Mouse (Mus musculus) gastrocnemius, adult 2 months (tissue): ENCODE measurements around the gene P4ha1. TPM values are rescaled to one million over a fixed set of nuclear protein-coding genes. Genes with fewer than 3 reads are reported as not detected.
A peak's percentile ranks its signal among the peaks of the same experiment; 100 is the strongest.
"Not testable (repeated sequence)": the region's sequence is repeated elsewhere in the genome, so short reads cannot be mapped to it uniquely, and the experiment has no call there.

Source experiments
- DNase-seq: peaks from one replicate; pipeline ENCODE4 v3.0.0; 2022
- H3K27ac ChIP-seq: fragments of 200-600 bp; 2 replicates; pipeline ENCODE4 v1.8.1; 2022; ENCODE audit warnings: mild to moderate bottlenecking
- H3K4me3 ChIP-seq: fragments of 200-600 bp; 2 replicates; pipeline ENCODE4 v1.8.1; 2022; ENCODE audit warnings: mild to moderate bottlenecking, moderate library complexity
- CTCF ChIP-seq: fragments of 200-600 bp; IDR thresholded peaks from 2 replicates; pipeline ENCODE4 v1.8.1; 2022; ENCODE audit warnings: antibody characterized with exemption, mild to moderate bottlenecking, moderate library complexity
- intact Hi-C: fragments of 180-260 bp; cut with DNase I; formaldehyde crosslinking; loops from one replicate; pipeline ENCODE4 v1.15.1; 2025
- total RNA-seq, 2 experiments: library from RNA; stranded (reverse); gene quantifications; 2 replicates each; pipeline ENCODE4 v1.2.3; 2021

The P4ha1 gene
- total RNA-seq, 2 experiments from 2014 or later = 32.5 to 49.8 TPM

DNA sequence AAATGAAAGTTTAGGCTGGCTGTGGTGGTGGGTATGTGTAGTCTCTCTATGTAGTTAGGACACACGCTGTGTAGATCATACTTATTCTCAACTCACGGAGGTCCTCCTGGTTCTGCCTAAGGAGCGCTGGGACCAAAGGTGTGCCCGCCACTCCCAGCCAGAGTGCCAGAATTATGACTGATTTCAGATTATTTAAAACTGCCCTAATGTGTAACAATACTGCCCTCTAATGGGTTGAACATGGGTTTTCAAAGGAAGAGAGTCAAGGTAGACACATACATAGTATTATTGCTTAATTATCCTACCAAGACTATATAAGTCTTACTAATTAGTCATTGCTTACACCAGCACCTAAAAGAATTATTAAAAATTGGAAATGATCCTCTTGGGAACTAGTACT, 35.6 kb downstream of the P4ha1 start:
- no peak for DNase-seq
- no peak overlapping the region for H3K27ac ChIP-seq
- TF ChIP-seq CTCF = peak; percentile 64
- intact Hi-C loops = loop anchor here (5.0 to 10.0 kb wide), 2 partner anchors 61 to 194 kb away; no protein-coding TSS in a partner anchor
- no peak overlapping the region for H3K4me3 ChIP-seq

DNA sequence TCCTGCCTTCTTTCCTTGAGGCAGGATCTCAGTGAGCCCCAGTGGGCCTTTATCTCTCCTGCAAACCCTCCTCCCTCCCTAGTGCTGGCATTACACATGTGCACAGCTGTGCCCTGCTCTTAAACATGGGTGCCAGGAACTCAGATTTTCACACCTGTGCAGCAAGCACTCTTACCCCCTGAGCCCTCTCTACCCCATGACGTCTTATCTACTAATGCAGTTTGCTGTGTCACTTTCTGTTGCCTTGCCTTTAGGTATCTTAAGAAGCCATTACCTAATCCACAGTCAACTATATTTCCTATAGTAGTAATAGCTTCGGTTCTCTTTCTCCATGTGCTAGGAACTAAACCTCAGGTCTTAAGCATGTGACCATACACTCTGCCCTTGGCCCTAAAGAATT, 40.1 kb downstream of the P4ha1 start:
- TF ChIP-seq CTCF = no peak
- no peak overlapping the region for H3K4me3 ChIP-seq
- intact Hi-C loops = no loop called here
- no peak overlapping the region for H3K27ac ChIP-seq
- DNase-seq = no peak

DNA sequence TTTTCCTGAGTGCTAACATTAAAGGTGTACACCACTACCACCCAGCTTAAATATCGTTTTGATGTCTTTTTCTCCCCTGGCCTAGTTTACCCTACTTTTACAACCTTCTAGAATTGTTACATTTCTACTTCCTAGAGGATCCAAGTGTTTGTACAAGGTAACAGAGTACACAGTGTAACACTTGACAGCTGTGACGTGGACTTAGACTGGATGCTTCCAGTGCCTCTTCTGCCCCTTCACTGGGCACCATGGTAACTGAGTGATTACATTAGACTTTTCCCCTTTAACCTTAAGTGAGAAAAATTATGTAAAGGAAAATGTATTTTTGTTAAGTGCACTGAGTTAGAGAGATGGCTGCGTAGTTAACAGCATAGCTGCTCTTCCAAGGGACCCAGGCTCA, 41.5 kb downstream of the P4ha1 start:
- TF ChIP-seq CTCF = no peak
- intact Hi-C loops = no loop called here
- DNase-seq = no peak
- no peak overlapping the region for H3K27ac ChIP-seq
- no peak overlapping the region for H3K4me3 ChIP-seq

DNA sequence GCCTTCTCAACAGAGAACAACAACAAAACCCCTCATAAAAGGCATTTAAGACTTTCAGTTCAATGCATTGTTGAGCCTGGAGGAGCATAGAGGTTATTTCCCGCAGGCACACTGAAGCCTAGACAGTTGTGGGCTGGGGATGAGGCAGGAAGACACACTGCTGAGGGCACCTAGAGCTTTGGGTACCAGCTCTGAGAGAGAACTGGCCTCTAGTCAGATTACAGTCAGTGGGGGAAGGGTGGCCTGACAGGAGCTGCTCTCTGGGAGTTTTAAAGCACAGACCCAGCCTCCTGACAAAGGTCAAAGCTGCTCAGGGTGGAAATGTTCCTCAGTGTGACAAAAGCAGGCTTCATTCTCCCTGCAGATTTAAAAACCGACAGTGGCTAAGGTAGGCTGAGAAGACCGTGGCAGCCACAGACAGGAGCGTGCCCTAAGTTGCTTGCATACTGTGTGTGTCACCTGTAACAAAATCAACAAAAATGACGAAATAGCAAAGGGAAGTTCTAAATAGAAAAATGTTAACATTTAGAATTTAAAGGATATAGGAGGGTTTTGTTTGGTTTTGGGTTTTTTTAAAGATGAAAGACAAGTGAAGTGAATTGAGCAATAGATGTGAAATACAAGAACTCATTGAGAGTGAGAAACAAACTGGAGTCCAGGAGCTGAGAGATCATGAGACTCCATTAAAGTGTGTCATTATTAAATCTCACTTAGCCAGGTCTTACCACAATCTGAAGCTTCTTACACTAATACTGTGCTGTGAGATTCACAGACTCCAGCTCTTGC, 42.9 kb downstream of the P4ha1 start:
- no peak overlapping the region for H3K27ac ChIP-seq
- no peak for DNase-seq
- intact Hi-C loops = no loop called here
- TF ChIP-seq CTCF = no peak
- no peak overlapping the region for H3K4me3 ChIP-seq

DNA sequence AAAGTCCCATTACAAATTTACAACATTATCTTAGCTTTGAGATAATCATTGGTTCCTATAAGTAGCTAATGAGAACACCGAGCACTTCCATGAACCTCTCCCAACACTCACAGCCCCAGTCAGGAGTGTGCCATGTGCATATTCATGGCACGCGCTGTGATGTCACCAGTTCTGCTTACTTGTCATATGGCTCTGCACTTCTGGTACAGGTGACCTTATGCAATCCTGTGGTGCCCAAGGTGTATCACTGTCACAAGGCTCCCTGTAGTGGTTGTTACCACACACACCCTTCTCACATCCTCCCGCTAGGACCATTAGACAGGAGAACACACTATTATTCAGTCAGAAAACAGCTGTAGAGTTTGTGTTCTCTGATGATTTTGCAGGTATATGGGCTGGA, 43.6 kb downstream of the P4ha1 start:
- DNase-seq = no peak
- intact Hi-C loops = no loop called here
- H3K4me3 ChIP-seq = no peak overlapping the region
- no peak for TF ChIP-seq CTCF
- H3K27ac ChIP-seq = no peak overlapping the region

DNA sequence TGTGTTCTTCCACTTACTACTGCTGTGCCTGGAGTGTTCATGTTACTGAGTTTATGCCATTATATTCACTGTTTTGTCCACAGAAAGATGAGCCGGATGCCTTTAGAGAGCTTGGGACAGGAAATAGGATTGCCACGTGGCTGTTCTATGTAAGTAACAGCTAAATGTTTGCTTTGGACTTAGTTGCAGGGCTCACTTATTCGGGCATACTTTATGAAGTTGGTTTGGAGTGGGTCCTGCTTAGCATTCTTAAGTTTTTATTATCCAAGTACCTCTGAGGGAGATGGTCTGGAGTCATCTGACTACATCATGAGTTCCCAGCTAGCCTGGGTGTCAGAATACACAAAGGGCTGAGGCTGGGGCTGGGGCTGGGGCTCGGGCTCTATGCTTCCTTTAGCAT, 44.1 kb downstream of the P4ha1 start:
- H3K27ac ChIP-seq = no peak overlapping the region
- H3K4me3 ChIP-seq = no peak overlapping the region
- no peak for DNase-seq
- intact Hi-C loops = no loop called here
- TF ChIP-seq CTCF = no peak

DNA sequence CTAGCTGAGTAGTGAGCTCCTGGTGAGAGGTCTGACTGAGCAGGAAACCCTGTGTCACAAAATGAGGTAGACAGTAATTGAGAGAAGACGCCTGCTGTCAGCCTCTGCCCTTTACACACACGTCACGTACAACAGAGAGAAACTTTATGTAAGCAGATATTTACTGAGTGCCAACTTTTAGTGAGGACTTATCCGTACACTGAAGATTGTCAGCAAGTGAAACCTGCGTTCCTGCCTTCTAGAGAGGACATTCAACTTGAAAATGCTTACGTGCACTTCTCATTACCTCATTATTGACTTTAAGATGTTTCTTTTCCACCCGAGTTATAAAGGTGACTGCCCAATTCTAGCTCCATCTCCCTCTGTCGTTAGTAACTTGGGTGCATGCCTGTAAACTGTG, 45.6 kb downstream of the P4ha1 start:
- TF ChIP-seq CTCF = no peak
- no peak for DNase-seq
- H3K4me3 ChIP-seq = no peak overlapping the region
- no peak overlapping the region for H3K27ac ChIP-seq
- intact Hi-C loops = no loop called here

DNA sequence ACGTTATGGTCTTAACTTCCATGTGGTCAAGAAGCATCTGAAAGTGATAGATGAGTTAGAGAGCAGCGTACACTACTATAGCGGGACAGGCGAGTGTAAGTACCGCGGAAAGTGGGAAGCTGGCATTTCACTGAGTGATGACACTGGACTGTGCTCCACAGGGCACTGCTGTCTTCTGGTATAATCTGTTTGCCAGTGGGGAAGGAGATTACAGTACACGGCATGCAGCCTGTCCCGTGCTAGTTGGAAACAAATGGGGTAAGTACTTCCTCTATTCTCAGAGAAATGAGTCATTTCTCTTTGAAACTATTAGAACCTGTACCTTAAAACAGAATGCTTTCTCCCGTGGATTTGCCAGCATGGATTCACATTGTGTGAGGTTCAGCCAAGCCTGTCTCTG, 46.3 kb downstream of the P4ha1 start:
- no peak for TF ChIP-seq CTCF
- Histone ChIP-seq H3K4me3 (no peak overlapping the region), H3K27ac (no peak overlapping the region)
- DNase-seq = no peak
- intact Hi-C loops = no loop called here

DNA sequence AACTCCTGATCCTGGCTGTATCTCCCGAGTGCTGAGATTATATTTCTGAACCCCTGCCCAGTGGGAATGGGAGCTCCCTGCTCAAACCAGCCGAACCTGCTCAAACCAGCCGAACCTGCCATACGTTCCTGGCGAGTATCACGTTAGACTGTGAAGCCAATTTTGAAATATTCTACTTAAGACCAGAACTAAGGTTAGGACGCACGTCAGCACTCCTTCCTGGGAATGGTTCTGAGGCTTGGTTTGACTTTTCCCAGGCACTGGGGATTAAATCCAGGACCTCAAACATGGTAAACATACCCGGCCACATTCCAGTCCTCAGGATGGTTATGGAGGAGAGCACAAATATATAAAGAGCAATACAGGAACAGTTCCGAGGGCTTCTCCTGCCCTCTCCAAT, 54.8 kb downstream of the P4ha1 start:
- Histone ChIP-seq H3K27ac (no peak overlapping the region), H3K4me3 (no peak overlapping the region)
- intact Hi-C loops = loop anchor here (10.0 kb wide), 1 partner anchor 487 kb away; no protein-coding TSS in a partner anchor
- TF ChIP-seq CTCF = no peak
- DNase-seq = no peak

DNA sequence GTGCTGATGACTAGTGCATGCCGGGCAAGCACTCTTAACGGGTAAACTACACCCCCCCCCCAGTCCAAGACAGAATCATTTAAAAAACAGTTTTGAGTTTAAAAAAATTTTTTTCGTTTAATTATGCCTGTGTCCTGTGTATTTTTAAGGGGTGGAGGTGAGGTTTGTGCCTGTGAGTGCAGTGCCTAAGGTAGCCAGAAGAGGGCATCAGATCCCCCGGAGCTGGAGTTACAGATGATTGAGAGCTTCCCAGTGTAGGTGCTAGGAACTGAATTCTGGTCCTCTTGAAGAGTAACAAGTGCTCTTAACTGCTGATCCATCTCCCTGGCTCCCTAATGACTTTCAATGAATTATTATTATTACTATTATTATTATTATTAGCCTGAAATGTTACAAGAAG, 55.6 kb downstream of the P4ha1 start:
- no peak for DNase-seq
- intact Hi-C loops = loop anchor here (10.0 kb wide), 1 partner anchor 486 kb away; no protein-coding TSS in a partner anchor
- TF ChIP-seq CTCF = peak; percentile 39
- no peak overlapping the region for H3K4me3 ChIP-seq
- H3K27ac ChIP-seq = no peak overlapping the region

DNA sequence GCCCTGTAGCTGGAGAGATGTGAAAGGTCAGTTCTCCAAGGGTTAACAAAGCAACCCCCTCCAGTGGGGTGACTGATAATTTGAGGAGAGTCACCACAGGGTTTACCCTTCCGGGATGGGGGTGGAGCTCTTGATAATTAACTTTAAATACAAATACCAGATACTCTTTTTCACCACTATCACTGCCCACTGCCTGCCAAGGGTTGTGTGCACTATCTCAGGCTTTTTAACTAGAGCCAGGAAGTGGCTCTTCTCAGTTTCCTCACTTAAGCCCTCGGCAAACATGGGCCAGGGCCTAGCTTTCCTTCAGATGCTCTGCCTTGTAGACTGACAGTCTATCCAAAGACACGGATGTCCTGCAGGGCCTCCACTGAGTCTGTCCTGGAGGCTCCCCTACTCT, 56.8 kb downstream of the P4ha1 start:
- TF ChIP-seq CTCF = no peak
- Histone ChIP-seq H3K27ac (no peak overlapping the region), H3K4me3 (no peak overlapping the region)
- intact Hi-C loops = loop anchor here (10.0 kb wide), 1 partner anchor 485 kb away; no protein-coding TSS in a partner anchor
- DNase-seq = no peak

DNA sequence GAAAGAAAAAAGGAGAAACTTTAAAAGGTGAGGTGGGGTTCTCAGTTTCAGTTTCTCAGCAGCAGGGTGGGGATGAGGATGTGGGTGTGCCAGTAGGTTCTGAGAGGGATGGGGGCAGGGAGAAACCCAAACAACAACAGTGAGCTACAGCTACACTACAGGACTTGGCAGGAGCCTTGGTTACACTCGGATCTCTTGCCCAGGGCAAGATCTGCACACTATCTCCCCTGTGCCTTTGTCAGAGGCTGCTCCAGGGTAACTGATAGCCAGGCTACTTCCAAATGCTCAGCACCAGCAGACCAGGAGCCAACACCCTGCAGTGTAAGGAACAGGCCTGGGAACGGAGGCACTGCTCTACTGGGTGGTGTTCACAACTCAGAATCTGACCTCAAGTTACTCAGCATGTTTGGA, 57.3 kb downstream of the P4ha1 start:
- no peak overlapping the region for H3K4me3 ChIP-seq
- DNase-seq = no peak
- no peak overlapping the region for H3K27ac ChIP-seq
- intact Hi-C loops = no loop called here
- no peak for TF ChIP-seq CTCF

DNA sequence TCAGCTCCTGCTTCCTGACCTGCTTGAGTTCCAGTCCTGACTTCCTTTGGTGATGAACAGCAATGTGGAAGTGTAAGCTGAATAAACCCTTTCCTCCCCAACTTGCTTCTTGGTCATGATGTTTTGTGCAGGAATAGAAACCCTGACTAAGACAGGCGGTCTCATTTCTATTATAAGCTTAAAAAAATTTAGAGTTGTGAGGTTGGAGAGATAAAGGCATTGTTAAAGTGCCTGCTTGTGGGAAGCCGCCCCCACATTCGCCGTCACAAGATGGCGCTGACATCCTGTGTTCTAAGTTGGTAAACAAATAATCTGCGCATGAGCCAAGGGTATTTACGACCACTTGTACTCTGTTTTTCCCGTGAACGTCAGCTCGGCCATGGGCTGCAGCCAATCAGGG, 58.5 kb downstream of the P4ha1 start:
- intact Hi-C loops = not testable (repeated sequence)

DNA sequence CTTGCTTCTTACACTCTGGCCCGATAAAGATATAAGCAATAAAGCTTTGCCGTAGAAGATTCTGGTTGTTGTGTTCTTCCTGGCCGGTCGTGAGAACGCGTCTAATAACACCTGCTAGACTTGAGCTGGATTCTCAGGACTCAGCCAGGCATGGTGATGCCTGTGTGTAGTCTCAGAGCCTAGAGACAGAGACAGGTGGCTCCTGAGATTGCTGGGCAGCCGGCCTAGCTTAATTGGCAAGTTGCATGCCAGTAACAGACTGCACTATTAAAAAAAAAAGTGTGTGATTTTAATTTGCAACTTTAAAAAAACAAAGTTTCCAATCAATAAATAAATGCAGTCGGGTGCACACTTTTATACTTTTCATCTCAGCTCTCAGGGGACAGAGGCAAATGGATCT, 63.9 kb downstream of the P4ha1 start:
- no peak for TF ChIP-seq CTCF
- Histone ChIP-seq H3K27ac (no peak overlapping the region), H3K4me3 (no peak overlapping the region)
- DNase-seq = no peak
- intact Hi-C loops = no loop called here

More for the DNA sequence above, 58.5 kb downstream of the P4ha1 start:
- H3K27ac ChIP-seq, H3K4me3 ChIP-seq, DNase-seq: not testable (repeated sequence)
